Mouse (Mus musculus) ES-E14 (cell line): ENCODE measurements around the gene Kcna1. TPM values are rescaled to one million over a fixed set of nuclear protein-coding genes. Genes with fewer than 3 reads are reported as not detected.

Experiments used
- DNase-seq: peaks from one replicate; pipeline ENCODE4 v3.0.0-alpha.2; 2013; ENCODE audit warnings: low read depth, low spot score
- H3K27ac ChIP-seq: 2 replicates; pipeline ENCODE4 v1.5.1; 2012; ENCODE audit warnings: low read depth, mild to moderate bottlenecking, low read length, moderate library complexity, mixed read lengths; ENCODE audit not compliant: poor library complexity, insufficient read depth, severe bottlenecking
- H3K36me3 ChIP-seq: 2 replicates; pipeline ENCODE4 v1.6.1; 2012; ENCODE audit warnings: mild to moderate bottlenecking, low read length, moderate library complexity, mixed read lengths; ENCODE audit not compliant: control insufficient read depth, poor library complexity, insufficient read depth, severe bottlenecking
- H3K4me1 ChIP-seq, 2 experiments: fragments of 150-350 bp in 1 of 2; sonication (generic) in 1 of 2; 2 replicates each; pipeline ENCODE4 v1.6.1; 2012; ENCODE audit warnings: low read length in 2 of 2, mild to moderate bottlenecking in 1 of 2, mixed read lengths in 1 of 2; ENCODE audit not compliant: control insufficient read depth in 2 of 2, insufficient read depth in 2 of 2, poor library complexity in 1 of 2
- H3K4me3 ChIP-seq, 2 experiments: fragments of 150-350 bp in 1 of 2; sonication (generic) in 1 of 2; 2 replicates each; pipeline ENCODE4 v1.5.1; 2012; ENCODE audit warnings: low read length in 2 of 2, low read depth in 1 of 2, mild to moderate bottlenecking in 1 of 2, mixed read lengths in 1 of 2; ENCODE audit not compliant: insufficient read depth in 1 of 2, poor library complexity in 1 of 2, severe bottlenecking in 1 of 2
- H3K9ac ChIP-seq: 2 replicates; pipeline ENCODE4 v1.6.1; 2012; ENCODE audit warnings: low read depth, mild to moderate bottlenecking, low read length, mixed read lengths; ENCODE audit not compliant: poor library complexity, insufficient read depth, severe bottlenecking
- H3K9me3 ChIP-seq: fragments of 150-350 bp; sonication (generic); 2 replicates; pipeline ENCODE4 v1.6.1; 2012; ENCODE audit warnings: low read depth, mild to moderate bottlenecking, low read length; ENCODE audit not compliant: control insufficient read depth, insufficient read depth
- CHD2 ChIP-seq: IDR thresholded peaks from 2 replicates; pipeline ENCODE4 v1.6.1; 2014; ENCODE audit warnings: mild to moderate bottlenecking, low read depth, low read length, inconsistent platforms
- HCFC1 ChIP-seq: IDR thresholded peaks from 2 replicates; pipeline ENCODE4 v1.6.1; 2012; ENCODE audit warnings: low read length, inconsistent platforms, borderline replicate concordance; ENCODE audit not compliant: insufficient read depth
- MAFK ChIP-seq: IDR thresholded peaks from 2 replicates; pipeline ENCODE4 v1.6.1; 2014; ENCODE audit warnings: mild to moderate bottlenecking, low read depth, low read length, inconsistent platforms; ENCODE audit not compliant: insufficient read depth
- ZC3H11A ChIP-seq: IDR thresholded peaks from 2 replicates; pipeline ENCODE4 v1.6.1; 2012; ENCODE audit warnings: low read depth, mild to moderate bottlenecking, inconsistent platforms, low read length, borderline replicate concordance
- ZNF384 ChIP-seq: IDR thresholded peaks from 2 replicates; pipeline ENCODE4 v1.6.1; 2012; ENCODE audit warnings: low read depth, low read length, inconsistent platforms
- in situ Hi-C, 2 experiments: fragments of 600-800 bp; cut with MboI; formaldehyde crosslinking; loops; one replicate each; pipeline ENCODE4 v1.15.1; 2025; ENCODE audit warnings: low sequenced_read_pairs in 2 of 2, inconsistent platforms in 1 of 2; ENCODE audit not compliant: unreplicated experiment in 2 of 2
- total RNA-seq: library from RNA; depleted of rRNA; stranded (reverse); fragments of 300-350 nt; gene quantifications from 2 replicates; pipeline ENCODE4 v1.2.3, GENCODE M21; 2012; rRNA removed

Kcna1 gene
- total RNA-seq = 0.18 and 0.21 TPM in 2 replicates

- no peaks in the 10 kb centered on the region for H3K36me3 ChIP-seq
- no peak within 1 kb of the TSS for H3K9ac ChIP-seq
- no peak for DNase-seq
- in situ Hi-C loops = loop anchor here in 1 of 2 experiments (25.0 kb wide), 1 partner anchor 516 kb away; the partner anchor contains the start of gene Ccnd2
- no peak within 1 kb of the TSS for H3K27ac ChIP-seq
- no peaks in the 10 kb centered on the region for H3K9me3 ChIP-seq
- TF ChIP-seq CHD2 = no peak
- peaks cover 0 to 5% of the 10 kb centered on the region in 2 experiments; a peak in 1 of 4 replicates for H3K4me1 ChIP-seq
- peak within 1 kb of the TSS; percentile 58 for H3K4me3 ChIP-seq
These were observed at the start of gene Kcna1 for GRCm38 (mm10) chr6:126646381-126646780. Gene Kcna1 (minus strand): TSS chr6:126646384.

GRCm38 (mm10) chr6:126687120-126687519 lies 40.9 kb upstream of the Kcna1 start:
- Histone ChIP-seq H3K4me3 (no peak overlapping the region), H3K36me3 (no peaks in the 10 kb centered on the region), H3K27ac (no peak overlapping the region), H3K9ac (no peak overlapping the region), H3K4me1 (no peaks in the 10 kb centered on the region), H3K9me3 (no peaks in the 10 kb centered on the region)
- DNase-seq = no peak
- no peak for TF ChIP-seq MAFK
- TF ChIP-seq ZNF384 = no peak
- TF ChIP-seq CHD2 = no peak
- no peak for TF ChIP-seq HCFC1
- TF ChIP-seq ZC3H11A = no peak
- in situ Hi-C loops = no loop called here

DNA sequence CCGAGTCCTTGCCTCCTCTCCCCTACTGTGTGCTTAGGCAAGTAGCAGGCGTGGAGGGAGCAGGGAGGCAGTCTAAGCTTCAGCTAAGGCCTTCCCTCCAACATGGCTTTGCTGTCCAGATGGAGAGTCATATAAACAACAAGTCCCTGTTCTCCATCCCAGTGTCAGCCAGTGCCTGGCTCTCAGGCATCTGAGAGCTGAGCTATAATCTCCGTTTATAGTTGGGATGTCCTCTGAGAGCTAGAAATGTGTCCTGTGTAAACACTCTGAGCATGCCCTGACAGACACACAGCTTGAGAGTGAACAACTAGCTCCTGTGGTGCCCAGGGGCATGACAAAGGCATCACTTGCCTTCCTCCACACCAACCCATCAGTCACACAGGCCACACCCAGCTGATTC lies 39.0 kb upstream of the Kcna1 start:
- no peak for DNase-seq
- H3K9ac ChIP-seq = no peak overlapping the region
- no peak for TF ChIP-seq CHD2
- TF ChIP-seq HCFC1 = no peak
- no peak for TF ChIP-seq ZNF384
- no peaks in the 10 kb centered on the region for H3K4me1 ChIP-seq
- no peaks in the 10 kb centered on the region for H3K36me3 ChIP-seq
- in situ Hi-C loops = no loop called here
- no peak overlapping the region for H3K4me3 ChIP-seq
- H3K27ac ChIP-seq = no peak overlapping the region
- H3K9me3 ChIP-seq = no peaks in the 10 kb centered on the region

- no peaks in the 10 kb centered on the region for H3K36me3 ChIP-seq
- no peak overlapping the region for H3K27ac ChIP-seq
- DNase-seq = peak; percentile 29
- no peak overlapping the region for H3K4me3 ChIP-seq
- H3K4me1 ChIP-seq = peaks cover 0 to 1% of the 10 kb centered on the region in 2 experiments; a peak in 1 of 4 replicates
- in situ Hi-C loops = no loop called here
- TF ChIP-seq MAFK (no peak), CHD2 (no peak), ZNF384 (no peak), HCFC1 (no peak), ZC3H11A (no peak)
- H3K9me3 ChIP-seq = no peaks in the 10 kb centered on the region
- H3K9ac ChIP-seq = no peak overlapping the region
These were observed 32.8 kb upstream of the Kcna1 start for GRCm38 (mm10) chr6:126678961-126679360.

DNA sequence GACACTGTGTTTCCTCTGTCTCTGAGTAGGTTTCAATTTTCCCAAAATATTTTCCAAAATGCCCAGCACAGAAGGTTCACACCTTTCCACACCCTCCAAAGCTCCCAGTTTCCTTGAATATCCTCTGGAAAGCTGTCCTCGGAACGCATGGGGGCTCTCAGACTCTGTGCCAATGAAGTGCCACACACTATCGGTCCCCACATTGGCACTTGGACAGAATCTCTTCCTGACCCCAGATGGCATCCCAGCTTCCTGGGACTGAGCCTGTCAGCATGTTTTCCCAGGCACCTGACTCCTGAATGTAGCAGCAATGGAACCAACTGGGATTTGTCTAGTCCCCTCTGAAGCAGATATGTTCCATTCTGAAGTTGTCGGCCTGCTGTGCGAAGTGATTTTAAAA lies 20.8 kb upstream of the Kcna1 start:
- Histone ChIP-seq H3K4me3 (no peak overlapping the region), H3K27ac (no peak overlapping the region), H3K36me3 (no peaks in the 10 kb centered on the region), H3K9me3 (no peaks in the 10 kb centered on the region), H3K9ac (no peak overlapping the region), H3K4me1 (peaks cover 0 to 2% of the 10 kb centered on the region in 2 experiments; a peak in 1 of 4 replicates)
- in situ Hi-C loops = no loop called here
- DNase-seq = no peak
- TF ChIP-seq ZC3H11A (no peak), CHD2 (no peak), ZNF384 (no peak), MAFK (no peak), HCFC1 (no peak)
